20 mouse cellular contexts compared by ENCODE assay signal in the genomic region with DNA sequence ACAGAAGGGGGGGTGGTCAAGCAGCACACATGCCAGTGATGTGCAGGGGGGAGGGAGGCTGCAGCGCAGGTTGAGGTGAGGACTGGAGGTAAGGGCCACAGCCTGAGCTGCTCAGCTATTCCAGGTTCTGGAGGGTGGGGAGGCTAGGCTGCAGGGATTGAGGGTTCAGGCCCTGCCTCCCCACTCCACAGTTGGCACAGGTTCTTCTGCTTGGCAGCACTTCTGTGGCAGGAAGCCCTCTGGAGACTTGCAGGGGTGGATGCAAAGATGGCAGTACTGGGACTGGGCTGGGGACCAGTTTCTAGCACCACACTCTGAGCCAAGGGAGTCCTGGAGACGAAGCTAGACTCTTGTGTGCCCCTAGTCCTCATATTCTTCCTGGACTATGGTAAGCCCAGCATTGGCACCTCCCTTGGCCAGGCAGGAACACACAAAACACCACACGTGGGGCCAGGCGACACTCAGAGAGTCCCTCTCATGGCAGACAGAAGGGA.
"Had no signal": no experiment of that assay in that cellular context is flagged by ENCODE, and none has a peak within 500 bp of the region (broad histone marks: within the 10 kb centered on the region; RNA-seq: fewer than 3 reads in every experiment).

No protein-coding gene starts in this region.

- H3K27me3 ChIP-seq: limb, embryonic 12.5 days; limb, embryonic 15.5 days; neural tube, embryonic 12.5 days; neural tube, embryonic 15.5 days had no signal

- H3K4me3 ChIP-seq: limb, embryonic 12.5 days; limb, embryonic 15.5 days; neural tube, embryonic 12.5 days; neural tube, embryonic 15.5 days had no signal

- H3K27ac ChIP-seq: limb, embryonic 12.5 days; limb, embryonic 15.5 days; macrophage; neural tube, embryonic 12.5 days; neural tube, embryonic 15.5 days had no signal

- H3K9ac ChIP-seq: limb, embryonic 12.5 days; limb, embryonic 15.5 days; lung, embryonic 14.5 days; neural tube, embryonic 12.5 days; neural tube, embryonic 15.5 days had no signal

- H3K9me3 ChIP-seq: limb, embryonic 12.5 days; limb, embryonic 15.5 days; neural tube, embryonic 12.5 days; neural tube, embryonic 15.5 days had no signal

- H3K4me2 ChIP-seq: midbrain, embryonic 11.5 days had no signal

- DNase-seq: kidney, adult 18-20 months; kidney, adult 9 months; kidney, postnatal 14 days; kidney, postnatal 4 days; left cerebral cortex, postnatal 4 days; lung, embryonic 14.5 days; midbrain, embryonic 14.5 days; right cerebral cortex, adult 18-20 months; right cerebral cortex, postnatal 14 days; right cerebral cortex, postnatal 4 days; thymus, adult 2 months; thymus, postnatal 14 days; thymus, postnatal 4 days had no signal

- ATAC-seq: lung, postnatal 0 days had no signal
